16 mouse cellular contexts compared by ENCODE assay signal in the genomic region with DNA sequence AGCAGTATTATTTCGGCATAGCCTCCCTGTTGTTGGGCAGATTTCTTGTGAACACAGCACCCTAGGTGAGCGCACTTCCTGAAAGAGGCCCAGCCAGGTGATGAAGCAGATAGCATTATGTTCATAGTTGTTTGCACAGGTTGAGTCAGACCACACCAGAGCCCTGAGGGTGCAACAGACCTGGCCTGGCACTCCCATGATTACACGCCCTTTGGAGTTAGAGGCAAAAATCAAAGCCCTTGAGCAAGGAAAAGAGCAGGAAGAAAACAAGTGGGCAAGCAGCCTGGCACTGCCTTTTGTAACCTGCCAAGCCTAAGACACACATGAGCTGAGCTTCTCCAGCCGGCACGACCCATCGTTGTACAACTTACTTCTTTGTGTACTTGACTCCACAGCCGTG. TPM values are rescaled to one million over a fixed set of nuclear protein-coding genes. Genes with fewer than 3 reads are reported as not detected.
DNase-seq lines count a peak whose midpoint lies in the region; TF ChIP-seq lines count a peak whose summit lies in the region.
"Had no signal": no experiment of that assay in that cellular context is flagged by ENCODE, and none has a peak within 500 bp of the region (broad histone marks: within the 10 kb centered on the region; RNA-seq: fewer than 3 reads in every experiment).

No protein-coding gene starts in this region.

- WGBS in liver, adult 2 months: 62% methylated on average over 7 of the region's 7 CpGs
- WGBS in large intestine, adult 2 months: 32% methylated on average over 7 of the region's 7 CpGs
- 30% methylated on average over 7 of the region's 7 CpGs for WGBS in small intestine, adult 2 months

- peak; percentile 18 for DNase-seq in liver, adult 2 months (ENCODE audit: extremely low read depth, low read depth, low spot score)
- DNase-seq in liver: no peak
- peak; percentile 89 for DNase-seq in gonadal fat pad, adult 2 months (ENCODE audit: low read depth)
- DNase-seq in large intestine, adult 2 months (ENCODE audit: low read depth, low spot score): peak; percentile 95
- no peak for DNase-seq in frontal cortex, postnatal 14 days (ENCODE audit: low spot score in 2 of 2)
- DNase-seq in yolk sac, embryonic 10.5 days (ENCODE audit: low spot score): no peak
- no peak for DNase-seq in cerebellum, postnatal 14 days
- DNase-seq: cerebellum, adult 9-11 months; gastrocnemius, postnatal 10 days; liver, embryonic 13.5 days; spleen, adult 18-20 months had no signal

- no peak overlapping the region for H3K27ac ChIP-seq in liver, adult 2 months (replicated peaks; ENCODE audit: insufficient read depth, low read depth, low read length)
- peak overlapping the region; percentile 95 for H3K27ac ChIP-seq in small intestine, adult 2 months (ENCODE audit: insufficient read depth, low read depth, low read length)
- H3K27ac ChIP-seq: hindbrain, embryonic 10.5 days; liver, embryonic 13.5 days; midbrain, embryonic 10.5 days had no signal

- no peaks in the 10 kb centered on the region for H3K79me2 ChIP-seq in liver, adult 2 months (ENCODE audit: control insufficient read depth, insufficient read depth, low read length)

- TF ChIP-seq CTCF in liver, adult 2 months (IDR thresholded peaks at IDR 0.05; ENCODE audit: low read depth, low read length): no peak
- no peak; the same call in 1 of the 2 replicates for TF ChIP-seq CTCF in small intestine, adult 2 months (IDR thresholded peaks at IDR 0.05; ENCODE audit: extremely low read depth, insufficient read length, insufficient replicate concordance, low read depth, low read length)

- H3K27me3 ChIP-seq in liver, adult 2 months (ENCODE audit: control insufficient read depth, insufficient read depth, low read length): no peaks in the 10 kb centered on the region
- no peaks in the 10 kb centered on the region for H3K27me3 ChIP-seq in small intestine, adult 2 months (ENCODE audit: control insufficient read depth, insufficient read depth, low read length)
- H3K27me3 ChIP-seq: liver, embryonic 13.5 days had no signal

- H3K9ac ChIP-seq in liver, adult 2 months (ENCODE audit: low read depth, low read length): no peak overlapping the region
- H3K9ac ChIP-seq: liver, embryonic 13.5 days had no signal

- TF ChIP-seq POLR2A in liver, adult 2 months (IDR thresholded peaks at IDR 0.05; ENCODE audit: extremely low read depth, insufficient read depth, low read length): no peak
- TF ChIP-seq POLR2A in small intestine, adult 2 months (IDR thresholded peaks at IDR 0.05; ENCODE audit: low read depth, low read length): peak; percentile 36; the same call in 1 of the 2 replicates

- no peaks in the 10 kb centered on the region for H3K4me1 ChIP-seq in liver, adult 2 months (ENCODE audit: control insufficient read depth, insufficient read depth, low read length)
- peaks cover 11% of the 10 kb centered on the region; the same call in 1 of the 2 replicates for H3K4me1 ChIP-seq in small intestine, adult 2 months (ENCODE audit: control insufficient read depth, insufficient read depth, insufficient read length, low read length)
- H3K4me1 ChIP-seq: hindbrain, embryonic 10.5 days; liver, embryonic 13.5 days; midbrain, embryonic 10.5 days had no signal

- no peak overlapping the region for H3K4me3 ChIP-seq in liver, adult 2 months (ENCODE audit: insufficient read depth, low read depth, low read length)
- peak overlapping the region; percentile 55 for H3K4me3 ChIP-seq in small intestine, adult 2 months (ENCODE audit: low read depth, low read length)
- H3K4me3 ChIP-seq: hindbrain, embryonic 10.5 days; liver, embryonic 13.5 days; midbrain, embryonic 10.5 days had no signal

- H3K36me3 ChIP-seq in liver, adult 2 months (ENCODE audit: control insufficient read depth, insufficient read depth, low read length): peaks cover 12% of the 10 kb centered on the region
- H3K36me3 ChIP-seq in small intestine, adult 2 months (ENCODE audit: control insufficient read depth, insufficient read depth, low read length): peaks cover 4% of the 10 kb centered on the region; the same call in 1 of the 2 replicates

RNA-seq across cellular contexts. Expression of gene Slfnl1, which starts 15.5 kb away (rescaled TPM):
- total RNA-seq in liver, adult 2 months (2014; rRNA removed): not detected in 2 replicates
- 0.11 TPM in 1 of 2 replicates, not detected in the other for polyA plus RNA-seq in liver, adult 2 months (2012; rRNA removed)
- 3.8 and 3.9 TPM in 2 replicates for polyA plus RNA-seq in gonadal fat pad, adult 2 months (2012; rRNA removed)
- polyA plus RNA-seq in large intestine, adult 2 months (2012; rRNA removed): 0.04 and 0.11 TPM in 2 replicates
- polyA plus RNA-seq in small intestine, adult 2 months (2012; rRNA removed): not detected in 2 replicates
- polyA plus RNA-seq: forebrain, embryonic 14.5 days; heart, embryonic 11.5 days; hindbrain, embryonic 10.5 days; liver, embryonic 13.5 days; midbrain, embryonic 10.5 days had no signal

RNA-seq across cellular contexts. Expression of gene Ctps, which starts 53.6 kb away (rescaled TPM):
- 1.8 and 2.6 TPM in 2 replicates for total RNA-seq in liver, adult 2 months (2014; rRNA removed)
- 1.0 and 1.1 TPM in 2 replicates for polyA plus RNA-seq in liver, adult 2 months (2012; rRNA removed)
- 10.8 and 11.2 TPM in 2 replicates for polyA plus RNA-seq in gonadal fat pad, adult 2 months (2012; rRNA removed)
- polyA plus RNA-seq in large intestine, adult 2 months (2012; rRNA removed): 8.4 and 8.6 TPM in 2 replicates
- polyA plus RNA-seq in small intestine, adult 2 months (2012; rRNA removed): 1.5 and 1.9 TPM in 2 replicates

Comparison
In these comparisons a context has a peak if more than half of its experiments do, and no peak if none do; other contexts are left out.
1. DNase-seq: peak in liver, adult 2 months (single experiment), gonadal fat pad, adult 2 months (single experiment) and large intestine, adult 2 months (single experiment); none in liver (single experiment), frontal cortex, postnatal 14 days (0 of 2), yolk sac, embryonic 10.5 days (single experiment) and cerebellum, postnatal 14 days (0 of 2).